Mouse (Mus musculus) G1E (cell line): ENCODE measurements around the gene Rep15. TPM values are rescaled to one million over a fixed set of nuclear protein-coding genes. Genes with fewer than 3 reads are reported as not detected.

ENCODE experiments used
- ATAC-seq: 2 replicates; pipeline ENCODE4 v1.8.0; 2016; ENCODE audit warnings: mild to moderate bottlenecking; ENCODE audit not compliant: insufficient number of reproducible peaks, poor library complexity, low FRiP score, severe bottlenecking; ENCODE audit errors: extremely low read depth
- DNase-seq: peaks from one replicate; pipeline ENCODE4 v3.0.0; 2012; ENCODE audit warnings: low spot score
- H3K27me3 ChIP-seq: 2 replicates; pipeline ENCODE4 v1.6.1; 2012; ENCODE audit warnings: mild to moderate bottlenecking, low read length, inconsistent platforms; ENCODE audit not compliant: insufficient read depth
- H3K36me3 ChIP-seq: replicated peaks from 2 replicates; pipeline ENCODE3; 2012; ENCODE audit warnings: mild to moderate bottlenecking, inconsistent platforms
- H3K4me1 ChIP-seq: 2 replicates; pipeline ENCODE4 v1.6.1; 2012; ENCODE audit warnings: low read depth, low read length, inconsistent platforms, mixed read lengths; ENCODE audit not compliant: insufficient read depth
- H3K4me3 ChIP-seq: 2 replicates; pipeline ENCODE4 v1.5.1; 2012; ENCODE audit warnings: low read depth, mild to moderate bottlenecking, inconsistent platforms, low read length, moderate library complexity, mixed read lengths
- H3K9me3 ChIP-seq: replicated peaks from 2 replicates; pipeline ENCODE4 v1.6.1; 2012; ENCODE audit warnings: inconsistent platforms
- CTCF ChIP-seq: IDR thresholded peaks from 2 replicates; pipeline ENCODE4 v1.5.1; 2012; ENCODE audit warnings: low read depth, low read length, inconsistent platforms, mixed read lengths
- GATA1 ChIP-seq: IDR thresholded peaks from 2 replicates; pipeline ENCODE4 v1.6.1; 2012; ENCODE audit warnings: borderline replicate concordance, low read length, inconsistent platforms, mixed read lengths
- GATA2 ChIP-seq: IDR thresholded peaks from 2 replicates; pipeline ENCODE4 v1.6.1; 2012; ENCODE audit warnings: low read depth, low read length, inconsistent platforms, borderline replicate concordance
- POLR2AphosphoS5 ChIP-seq: IDR thresholded peaks from 2 replicates; pipeline ENCODE4 v1.6.1; 2012; ENCODE audit warnings: low read depth, low read length, inconsistent platforms; ENCODE audit not compliant: insufficient replicate concordance
- TAL1 ChIP-seq: conservative IDR thresholded peaks from 2 replicates; pipeline ENCODE4 v1.6.1; 2012; ENCODE audit warnings: low read depth, low read length, inconsistent platforms, mixed read lengths
- polyA plus RNA-seq: library from polyadenylated mRNA; stranded (reverse); fragments of >175 nt; gene quantifications from 2 replicates; pipeline ENCODE4 v1.2.3, GENCODE M21; 2012
- total RNA-seq, 2 experiments: library from RNA; stranded (forward) in 1 of 2; stranded (reverse) in 1 of 2; fragments of 200-1000 nt in 1 of 2; fragments of >200 nt in 1 of 2; fragmentation: Nextera tagmentation in 1 of 2; gene quantifications; 2 replicates each; pipeline ENCODE4 v1.2.3; 2014 to 2017

Gene Rep15
- total and polyA plus RNA-seq, 3 experiments: 0.05 TPM; not detected in 2

- no peaks in the 10 kb centered on the region for H3K9me3 ChIP-seq
- no peak for DNase-seq
- ATAC-seq: no peak
- H3K4me1 ChIP-seq: no peaks in the 10 kb centered on the region
- TF ChIP-seq GATA1 (no peak), GATA2 (no peak), TAL1 (no peak), POLR2AphosphoS5 (no peak), CTCF (no peak)
- H3K4me3 ChIP-seq: no peak overlapping the region
- no peaks in the 10 kb centered on the region for H3K36me3 ChIP-seq
- H3K27me3 ChIP-seq: no peaks in the 10 kb centered on the region
Observed at GRCm38 (mm10) chr6:146999302-146999701, 33.1 kb upstream of the Rep15 start.

DNA sequence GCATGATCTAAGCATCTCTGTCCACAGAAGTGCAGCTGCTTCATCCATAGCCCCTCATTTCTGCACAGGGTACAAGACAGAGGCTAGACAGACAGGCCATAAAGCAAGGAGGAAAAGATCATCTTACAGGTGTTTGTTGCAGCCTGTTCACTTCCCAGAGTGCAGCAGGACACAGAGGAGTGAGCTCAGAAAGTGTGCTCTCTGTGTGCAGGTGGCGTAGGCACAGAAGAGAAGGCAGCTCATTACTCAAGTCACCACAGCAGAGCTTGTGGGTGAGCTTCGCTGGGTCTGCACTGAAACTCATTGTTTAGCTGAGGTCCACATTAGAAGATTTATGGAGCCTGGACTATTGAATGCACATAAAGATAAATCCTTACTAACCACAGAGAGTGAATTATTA is 32.6 kb upstream of the Rep15 start:
- Histone ChIP-seq H3K27me3 (no peaks in the 10 kb centered on the region), H3K9me3 (no peaks in the 10 kb centered on the region), H3K36me3 (no peaks in the 10 kb centered on the region), H3K4me1 (no peaks in the 10 kb centered on the region), H3K4me3 (no peak overlapping the region)
- TF ChIP-seq CTCF (no peak), POLR2AphosphoS5 (no peak), GATA2 (no peak), TAL1 (no peak), GATA1 (no peak)
- no peak for ATAC-seq
- DNase-seq: no peak

DNA sequence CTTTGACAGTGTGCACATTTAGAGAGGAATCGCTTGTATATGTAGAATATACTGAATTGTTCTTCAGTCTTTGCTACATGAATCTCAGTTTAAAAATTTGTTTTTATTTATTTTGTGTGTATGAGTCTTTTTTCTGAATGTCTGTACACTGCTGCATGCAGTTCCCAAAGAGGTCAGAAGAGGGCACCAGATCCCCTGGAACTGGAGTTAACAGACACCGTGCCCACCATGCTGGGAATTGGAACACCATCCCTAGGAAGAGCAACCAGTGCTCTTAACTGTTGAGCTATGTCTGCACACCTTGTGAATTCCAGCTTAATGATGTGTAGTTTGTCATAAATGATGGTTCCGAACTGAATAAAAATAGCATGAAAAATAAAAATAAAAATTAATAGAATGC is 24.2 kb upstream of the Rep15 start:
- DNase-seq (no peak), ATAC-seq (peak; percentile 40; the same call in 1 of the 2 replicates)
- H3K36me3 ChIP-seq: no peaks in the 10 kb centered on the region
- no peak overlapping the region for H3K4me3 ChIP-seq
- TF ChIP-seq CTCF: peak; percentile 71
- no peak for TF ChIP-seq TAL1
- H3K9me3 ChIP-seq: no peaks in the 10 kb centered on the region
- H3K4me1 ChIP-seq: no peaks in the 10 kb centered on the region
- H3K27me3 ChIP-seq: peaks cover 3% of the 10 kb centered on the region; the same call in 1 of the 2 replicates

DNA sequence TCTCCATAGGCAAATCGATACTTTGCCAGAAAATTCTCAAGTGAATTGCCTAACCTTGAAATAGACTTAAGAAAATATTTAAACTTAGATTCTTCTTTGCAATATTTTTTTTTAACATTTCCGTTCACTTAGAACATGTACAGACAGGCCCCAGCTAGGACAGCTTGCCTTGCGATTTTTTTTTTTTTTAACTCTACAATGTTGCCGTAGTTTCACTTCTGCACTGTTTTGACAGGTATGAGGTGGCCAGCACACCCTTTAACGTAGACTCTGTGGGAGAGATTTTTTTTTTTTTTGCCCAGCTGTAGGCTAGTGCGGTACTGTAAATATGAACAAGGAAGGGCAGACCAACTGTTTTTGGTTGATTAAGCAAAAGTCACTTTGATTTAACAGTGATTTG is 22.0 kb upstream of the Rep15 start:
- Histone ChIP-seq H3K27me3 (peaks cover 3% of the 10 kb centered on the region; the same call in 1 of the 2 replicates), H3K4me3 (no peak overlapping the region)

GRCm38 (mm10) chr6:147010811-147011520 is 21.4 kb upstream of the Rep15 start:
- no peak for DNase-seq
- TF ChIP-seq POLR2AphosphoS5 (no peak), GATA2 (no peak), GATA1 (no peak), CTCF (no peak), TAL1 (no peak)

More for the DNA sequence above, 22.0 kb upstream of the Rep15 start:
- no peaks in the 10 kb centered on the region for H3K4me1 ChIP-seq
- H3K9me3 ChIP-seq: no peaks in the 10 kb centered on the region
- no peaks in the 10 kb centered on the region for H3K36me3 ChIP-seq
- no peak for TF ChIP-seq POLR2AphosphoS5
- no peak for TF ChIP-seq GATA2
- no peak for TF ChIP-seq GATA1
- DNase-seq (no peak), ATAC-seq (no peak)

DNA sequence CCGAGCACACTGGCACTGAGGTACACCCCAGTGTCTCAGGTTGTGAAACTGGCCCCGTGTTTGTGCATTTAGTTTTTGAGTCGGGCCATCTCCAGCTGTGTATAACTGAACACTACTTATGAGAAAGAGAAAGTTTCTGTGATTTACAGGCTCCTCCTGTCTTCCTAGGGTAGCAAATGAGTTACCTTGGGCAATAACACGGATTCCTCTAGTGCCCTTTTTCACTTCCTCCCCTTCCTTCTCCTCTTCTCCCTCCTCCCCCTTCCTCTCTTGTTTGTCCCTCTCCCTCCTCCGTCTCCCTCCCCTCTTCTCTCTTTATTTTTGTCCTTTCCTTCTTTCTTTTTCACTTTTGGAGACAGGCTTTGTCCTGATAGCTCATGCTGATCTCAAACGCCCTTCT is 20.8 kb upstream of the Rep15 start:
- Histone ChIP-seq H3K27me3 (peaks cover 3% of the 10 kb centered on the region; the same call in 1 of the 2 replicates), H3K36me3 (no peaks in the 10 kb centered on the region), H3K4me1 (no peaks in the 10 kb centered on the region), H3K9me3 (no peaks in the 10 kb centered on the region), H3K4me3 (no peak overlapping the region)
- TF ChIP-seq CTCF (no peak), POLR2AphosphoS5 (no peak), GATA1 (no peak), TAL1 (no peak), GATA2 (no peak)
- no peak for ATAC-seq
- DNase-seq: no peak

More at GRCm38 (mm10) chr6:147010811-147011520, 21.4 kb upstream of the Rep15 start:
- Histone ChIP-seq H3K9me3 (no peaks in the 10 kb centered on the region), H3K4me1 (no peaks in the 10 kb centered on the region), H3K36me3 (no peaks in the 10 kb centered on the region), H3K4me3 (no peak overlapping the region), H3K27me3 (peaks cover 3% of the 10 kb centered on the region; the same call in 1 of the 2 replicates)
- no peak for ATAC-seq

GRCm38 (mm10) chr6:147011977-147012376 is 20.4 kb upstream of the Rep15 start:
- TF ChIP-seq POLR2AphosphoS5 (no peak), TAL1 (no peak), GATA1 (no peak), GATA2 (no peak), CTCF (no peak)
- Histone ChIP-seq H3K36me3 (no peaks in the 10 kb centered on the region), H3K27me3 (peaks cover 3% of the 10 kb centered on the region; the same call in 1 of the 2 replicates), H3K4me1 (no peaks in the 10 kb centered on the region), H3K9me3 (no peaks in the 10 kb centered on the region), H3K4me3 (no peak overlapping the region)
- DNase-seq: no peak
- ATAC-seq: no peak
